Mouse (Mus musculus) G1E (cell line): ENCODE results near the gene D1Ertd622e.

Experiments used
- CTCF ChIP-seq: IDR thresholded peaks from 2 replicates; pipeline ENCODE4 v1.5.1; 2012; ENCODE audit warnings: low read depth, low read length, inconsistent platforms, mixed read lengths
- GATA1 ChIP-seq: IDR thresholded peaks from 2 replicates; pipeline ENCODE4 v1.6.1; 2012; ENCODE audit warnings: borderline replicate concordance, low read length, inconsistent platforms, mixed read lengths
- POLR2AphosphoS5 ChIP-seq: IDR thresholded peaks from 2 replicates; pipeline ENCODE4 v1.6.1; 2012; ENCODE audit warnings: low read depth, low read length, inconsistent platforms; ENCODE audit not compliant: insufficient replicate concordance

- no peak for TF ChIP-seq GATA1
- no peak for TF ChIP-seq CTCF
- TF ChIP-seq POLR2AphosphoS5: no peak
These were observed 91.1 kb downstream of the D1Ertd622e start for GRCm38 (mm10) chr1:97570814-97571213.
